In genomic region chr1:168432281-168432725, GRCm38 (mm10) we compare ENCODE assay signal across 8 mouse cellular contexts. TPM values are rescaled to one million over a fixed set of nuclear protein-coding genes. Genes with fewer than 3 reads are reported as not detected.
DNase-seq lines count a peak whose midpoint lies in the region; ATAC-seq lines count a peak whose summit lies in the region.

No protein-coding gene starts in this region.

- no peaks in the 10 kb centered on the region for H3K36me3 ChIP-seq in hindbrain, embryonic 14.5 days (replicated peaks; ENCODE audit: control insufficient read depth, insufficient read depth)

- under 1% methylated on average over 22 of the region's 22 CpGs for WGBS in hindbrain, embryonic 14.5 days

- H3K27ac ChIP-seq in hindbrain, embryonic 14.5 days = peak overlapping the region; percentile 62

- H3K4me2 ChIP-seq in hindbrain, embryonic 14.5 days (replicated peaks) = peak overlapping the region; percentile 50

- 0 out of 2 replicates have a peak, but pooled peaks cover 8% of the 10 kb centered on the region for H3K4me1 ChIP-seq in hindbrain, embryonic 14.5 days (replicated peaks; ENCODE audit: control insufficient read depth, insufficient read depth, low read length)

- H3K9me3 ChIP-seq in hindbrain, embryonic 14.5 days (ENCODE audit: control insufficient read depth, low read length) = no peaks in the 10 kb centered on the region

- H3K4me3 ChIP-seq in hindbrain, embryonic 14.5 days (replicated peaks; ENCODE audit: low read length) = peak overlapping the region; percentile 24

- H3K9ac ChIP-seq in hindbrain, embryonic 14.5 days = 0 out of 2 replicates have a peak overlapping the region, but pooled peaks have one; percentile 47

- H3K27me3 ChIP-seq in hindbrain, embryonic 14.5 days (ENCODE audit: control insufficient read depth, insufficient read depth, low read length) = no peaks in the 10 kb centered on the region

- peak; percentile 99 for DNase-seq in ZHBTc4 (ENCODE audit: low read depth, low spot score)
- peak; percentile 72 to 90 for DNase-seq in cerebellum, postnatal 4 days (ENCODE audit: low spot score in 2 of 2)
- peak; percentile 95 to 96 for DNase-seq in frontal cortex, postnatal 36 days (ENCODE audit: low spot score in 2 of 2)
- DNase-seq in hindbrain, embryonic 14.5 days (ENCODE audit: low spot score) = peak; percentile 93
- DNase-seq in layer of hippocampus, postnatal 25 days (ENCODE audit: extremely low spot score in 1 of 2, low spot score in 1 of 2) = peak; percentile 71 to 72
- peak; percentile 94 for DNase-seq in lung, postnatal 14 days
- peak; percentile 92 for DNase-seq in ovary, postnatal 36 days (ENCODE audit: low spot score)
- DNase-seq in thymus, postnatal 14 days = peak; percentile 83

- peak; percentile 100 for ATAC-seq in hindbrain, embryonic 14.5 days (ENCODE audit: low FRiP score)

RNA-seq across cellular contexts. Expression of gene Pbx1, which starts 0.2 kb away (rescaled TPM):
- 46.3 and 48.6 TPM in 2 replicates for polyA plus RNA-seq in hindbrain, embryonic 14.5 days (2014; fragmentation: Nextera tagmentation; extraction: Ambion mirVana)
- 100 to 1,000 TPM in 1 of 2 experiments, 10 to 100 TPM in 1; 98.0 to 114 TPM for total RNA-seq in layer of hippocampus, postnatal 25 days (2021)

Comparison
In these comparisons a context has a peak if more than half of its experiments do, and no peak if none do; other contexts are left out.
1. Peak in every context shown above with its lines: DNase-seq, ATAC-seq, H3K4me3 ChIP-seq and H3K27ac ChIP-seq.